Mouse (Mus musculus): Measurements from ENCODE around the gene Mutyh. TPM values are rescaled to one million over a fixed set of nuclear protein-coding genes. Genes with fewer than 3 reads are reported as not detected.

Mutyh gene
- polyA plus RNA-seq (2014; fragmentation: Nextera tagmentation; extraction: Ambion mirVana), result 4.6 and 8.3 TPM in 2 replicates

DNA sequence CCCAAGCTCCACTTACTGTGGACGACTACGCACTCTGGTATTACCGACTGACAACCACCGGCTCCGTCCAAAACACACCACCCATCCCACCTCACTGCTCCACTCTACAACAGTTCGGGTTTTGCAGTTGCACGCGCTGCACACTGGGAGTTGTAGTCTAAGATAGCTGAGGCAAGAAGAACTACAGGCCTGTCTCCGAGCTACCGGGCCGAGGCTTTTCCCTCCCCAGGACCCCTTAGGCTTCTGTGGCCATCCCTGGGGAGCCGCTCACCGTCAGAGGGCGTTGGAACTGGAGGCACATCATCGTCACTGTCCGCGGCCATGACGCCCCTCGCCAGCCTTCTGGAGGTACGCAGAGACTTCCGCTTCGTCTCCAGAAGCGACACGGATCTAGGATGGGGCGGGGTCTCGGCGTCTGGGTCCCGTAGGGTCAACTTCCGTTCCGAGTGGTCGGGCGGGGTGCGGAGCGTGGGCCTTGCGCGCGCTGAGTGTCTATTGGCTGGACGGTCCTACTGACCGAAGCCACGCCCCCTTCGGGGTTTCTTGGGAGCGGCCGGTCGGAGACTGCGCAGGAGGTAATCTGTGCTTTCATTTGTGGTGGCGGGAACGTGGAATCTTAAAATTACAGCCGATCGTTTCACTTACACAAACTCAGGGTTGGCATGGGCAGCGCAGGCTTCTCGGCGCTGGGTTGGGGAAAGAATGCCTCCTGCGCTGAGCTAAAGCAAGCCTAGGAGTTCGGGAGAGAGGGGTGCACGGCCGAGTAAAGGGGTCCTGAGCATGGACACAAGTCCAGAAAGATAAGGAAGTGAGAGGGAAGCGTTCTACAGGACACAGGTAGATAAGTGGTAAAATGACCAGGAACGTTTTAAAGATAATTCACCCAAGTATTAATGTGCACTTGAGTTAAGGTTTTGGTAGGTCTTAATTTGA is at the start of gene Mutyh, which contains the start of gene Toe1:
TSS of gene Mutyh (plus strand) at position 527 of the 933 bp plus-strand sequence.
TSS of gene Toe1 (minus strand) at position 444 of the 933 bp plus-strand sequence.
- WGBS, result under 1% methylated on average over 58 of the region's 58 CpGs
- peak within 1 kb of the TSS; percentile 76 to 91 for H3K27ac ChIP-seq (replicated peaks in 1 of 2; ENCODE audit: control insufficient read depth in 1 of 2, insufficient read depth in 1 of 2, low read depth in 2 of 2, low read length in 2 of 2)

DNA sequence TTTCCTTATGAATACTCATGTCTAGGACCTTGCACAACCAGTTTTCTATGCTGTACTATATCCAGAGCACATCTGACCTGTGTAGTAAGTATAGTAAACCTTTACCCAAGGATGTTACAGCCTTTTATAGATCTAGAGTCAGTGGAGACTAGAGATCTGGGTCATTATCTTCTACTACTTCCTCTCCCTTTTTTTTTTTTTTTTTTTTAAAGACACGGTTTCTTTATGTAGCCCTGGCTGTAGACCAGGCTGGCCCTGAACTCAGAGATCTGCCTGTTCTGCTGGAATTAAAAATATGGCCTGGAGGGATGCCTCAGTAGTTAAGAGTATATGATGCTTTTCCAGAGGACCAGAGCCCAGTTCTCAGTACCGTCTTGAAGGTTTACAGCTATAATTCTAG is 45.6 kb upstream of the Mutyh start:
- H3K4me3 ChIP-seq (ENCODE audit: control insufficient read depth in 1 of 2, insufficient read depth in 1 of 2, low read depth in 1 of 2, low read length in 2 of 2), result no peak overlapping the region
- no peaks in the 10 kb centered on the region for H3K9me3 ChIP-seq (ENCODE audit: control insufficient read depth, low read length)
- no peak for ATAC-seq (ENCODE audit: insufficient number of reproducible peaks, insufficient read depth, low FRiP score, low read depth)
- no peak overlapping the region for H3K4me2 ChIP-seq (ENCODE audit: low read length)
- no peak overlapping the region for H3K9ac ChIP-seq (ENCODE audit: low read length)
- WGBS, result 71% methylated on average over 2 of the region's 2 CpGs
- H3K27me3 ChIP-seq (ENCODE audit: control insufficient read depth, insufficient read depth, low read length), result no peaks in the 10 kb centered on the region
- no peaks in the 10 kb centered on the region for H3K4me1 ChIP-seq (ENCODE audit: control insufficient read depth in 2 of 2, insufficient read depth in 2 of 2, low read length in 2 of 2)
- H3K36me3 ChIP-seq (ENCODE audit: control insufficient read depth, insufficient read depth, low read length), result no peaks in the 10 kb centered on the region
- H3K27ac ChIP-seq (replicated peaks in 1 of 2; ENCODE audit: control insufficient read depth in 1 of 2, insufficient read depth in 1 of 2, low read depth in 2 of 2, low read length in 2 of 2), result no peak overlapping the region

More for the DNA sequence above, at the start of gene Mutyh, which contains the start of gene Toe1:
- Histone ChIP-seq H3K9ac (ENCODE audit: low read length) (peak within 1 kb of the TSS; percentile 86), H3K9me3 (ENCODE audit: control insufficient read depth, low read length) (no peaks in the 10 kb centered on the region), H3K36me3 (ENCODE audit: control insufficient read depth, insufficient read depth, low read length) (peaks cover 33% of the 10 kb centered on the region), H3K4me2 (ENCODE audit: low read length) (peak within 1 kb of the TSS; percentile 81), H3K27me3 (ENCODE audit: control insufficient read depth, insufficient read depth, low read length) (no peaks in the 10 kb centered on the region), H3K4me1 (ENCODE audit: control insufficient read depth in 2 of 2, insufficient read depth in 2 of 2, low read length in 2 of 2) (peaks cover 3 to 8% of the 10 kb centered on the region in 2 experiments), H3K4me3 (ENCODE audit: control insufficient read depth in 1 of 2, insufficient read depth in 1 of 2, low read depth in 1 of 2, low read length in 2 of 2) (peak within 1 kb of the TSS; percentile 60 to 87)
- ATAC-seq (ENCODE audit: insufficient number of reproducible peaks, insufficient read depth, low FRiP score, low read depth), result peak; percentile 98

GRCm38 (mm10) chr4:116764001-116764400 is 43.5 kb upstream of the Mutyh start:
- Histone ChIP-seq H3K27ac (replicated peaks in 1 of 2; ENCODE audit: control insufficient read depth in 1 of 2, insufficient read depth in 1 of 2, low read depth in 2 of 2, low read length in 2 of 2) (no peak overlapping the region), H3K4me3 (ENCODE audit: control insufficient read depth in 1 of 2, insufficient read depth in 1 of 2, low read depth in 1 of 2, low read length in 2 of 2) (no peak overlapping the region), H3K36me3 (ENCODE audit: control insufficient read depth, insufficient read depth, low read length) (no peaks in the 10 kb centered on the region), H3K4me2 (ENCODE audit: low read length) (no peak overlapping the region), H3K9me3 (ENCODE audit: control insufficient read depth, low read length) (no peaks in the 10 kb centered on the region), H3K27me3 (ENCODE audit: control insufficient read depth, insufficient read depth, low read length) (no peaks in the 10 kb centered on the region), H3K4me1 (ENCODE audit: control insufficient read depth in 2 of 2, insufficient read depth in 2 of 2, low read length in 2 of 2) (no peaks in the 10 kb centered on the region), H3K9ac (ENCODE audit: low read length) (no peak overlapping the region)
- 79% methylated on average over 5 of the region's 5 CpGs for WGBS
- no peak for ATAC-seq (ENCODE audit: insufficient number of reproducible peaks, insufficient read depth, low FRiP score, low read depth)

GRCm38 (mm10) chr4:116768510-116768909 is 39.0 kb upstream of the Mutyh start:
- Histone ChIP-seq H3K4me1 (ENCODE audit: control insufficient read depth in 2 of 2, insufficient read depth in 2 of 2, low read length in 2 of 2) (no peaks in the 10 kb centered on the region), H3K36me3 (ENCODE audit: control insufficient read depth, insufficient read depth, low read length) (no peaks in the 10 kb centered on the region), H3K4me2 (ENCODE audit: low read length) (no peak overlapping the region), H3K27ac (replicated peaks in 1 of 2; ENCODE audit: control insufficient read depth in 1 of 2, insufficient read depth in 1 of 2, low read depth in 2 of 2, low read length in 2 of 2) (no peak overlapping the region), H3K9ac (ENCODE audit: low read length) (no peak overlapping the region), H3K9me3 (ENCODE audit: control insufficient read depth, low read length) (no peaks in the 10 kb centered on the region), H3K27me3 (ENCODE audit: control insufficient read depth, insufficient read depth, low read length) (no peaks in the 10 kb centered on the region), H3K4me3 (ENCODE audit: control insufficient read depth in 1 of 2, insufficient read depth in 1 of 2, low read depth in 1 of 2, low read length in 2 of 2) (no peak overlapping the region)
- 84% methylated on average over 5 of the region's 5 CpGs for WGBS
- ATAC-seq (ENCODE audit: insufficient number of reproducible peaks, insufficient read depth, low FRiP score, low read depth), result no peak

- no peak overlapping the region for H3K9ac ChIP-seq (ENCODE audit: low read length)
- H3K4me3 ChIP-seq (ENCODE audit: control insufficient read depth in 1 of 2, insufficient read depth in 1 of 2, low read depth in 1 of 2, low read length in 2 of 2), result no peak overlapping the region
- no peaks in the 10 kb centered on the region for H3K9me3 ChIP-seq (ENCODE audit: control insufficient read depth, low read length)
- no peak for ATAC-seq (ENCODE audit: insufficient number of reproducible peaks, insufficient read depth, low FRiP score, low read depth)
- H3K27me3 ChIP-seq (ENCODE audit: control insufficient read depth, insufficient read depth, low read length), result no peaks in the 10 kb centered on the region
- no peaks in the 10 kb centered on the region for H3K4me1 ChIP-seq (ENCODE audit: control insufficient read depth in 2 of 2, insufficient read depth in 2 of 2, low read length in 2 of 2)
- H3K4me2 ChIP-seq (ENCODE audit: low read length), result no peak overlapping the region
- H3K36me3 ChIP-seq (ENCODE audit: control insufficient read depth, insufficient read depth, low read length), result no peaks in the 10 kb centered on the region
- no peak overlapping the region for H3K27ac ChIP-seq (replicated peaks in 1 of 2; ENCODE audit: control insufficient read depth in 1 of 2, insufficient read depth in 1 of 2, low read depth in 2 of 2, low read length in 2 of 2)
These were observed 38.5 kb upstream of the Mutyh start for GRCm38 (mm10) chr4:116769060-116769459.

DNA sequence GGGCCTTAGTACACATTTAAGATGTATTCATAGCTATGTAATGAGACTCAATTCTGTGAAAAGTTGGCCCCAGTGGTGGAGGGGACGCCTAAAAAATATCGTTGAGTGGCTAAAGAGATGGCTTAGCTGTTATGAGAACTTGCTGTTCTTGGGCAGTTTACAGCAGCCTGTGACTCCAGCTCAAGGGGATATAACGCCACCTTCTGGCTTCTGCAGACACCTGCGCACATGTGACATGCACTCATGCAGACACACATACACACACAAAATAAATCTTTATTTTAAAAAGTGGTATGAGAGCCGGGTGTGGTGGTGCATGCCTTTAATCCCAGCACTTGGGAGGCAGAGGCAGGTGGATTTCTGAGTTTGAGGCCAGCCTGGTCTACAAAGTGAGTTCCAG is 31.1 kb upstream of the Mutyh start:
- no peak overlapping the region for H3K4me3 ChIP-seq (ENCODE audit: control insufficient read depth in 1 of 2, insufficient read depth in 1 of 2, low read depth in 1 of 2, low read length in 2 of 2)
- no peaks in the 10 kb centered on the region for H3K27me3 ChIP-seq (ENCODE audit: control insufficient read depth, insufficient read depth, low read length)
- H3K27ac ChIP-seq (replicated peaks in 1 of 2; ENCODE audit: control insufficient read depth in 1 of 2, insufficient read depth in 1 of 2, low read depth in 2 of 2, low read length in 2 of 2), result no peak overlapping the region
- 82% methylated on average over 5 of the region's 5 CpGs for WGBS
- H3K9me3 ChIP-seq (ENCODE audit: control insufficient read depth, low read length), result no peaks in the 10 kb centered on the region
- no peak for ATAC-seq (ENCODE audit: insufficient number of reproducible peaks, insufficient read depth, low FRiP score, low read depth)
- no peak overlapping the region for H3K9ac ChIP-seq (ENCODE audit: low read length)
- H3K4me1 ChIP-seq (ENCODE audit: control insufficient read depth in 2 of 2, insufficient read depth in 2 of 2, low read length in 2 of 2), result no peaks in the 10 kb centered on the region
- H3K4me2 ChIP-seq (ENCODE audit: low read length), result no peak overlapping the region
- no peaks in the 10 kb centered on the region for H3K36me3 ChIP-seq (ENCODE audit: control insufficient read depth, insufficient read depth, low read length)

- H3K27me3 ChIP-seq (ENCODE audit: control insufficient read depth, insufficient read depth, low read length), result no peaks in the 10 kb centered on the region
- no peak overlapping the region for H3K4me3 ChIP-seq (ENCODE audit: control insufficient read depth in 1 of 2, insufficient read depth in 1 of 2, low read depth in 1 of 2, low read length in 2 of 2)
- WGBS, result 82% methylated on average over 3 of the region's 3 CpGs
- no peak overlapping the region for H3K27ac ChIP-seq (replicated peaks in 1 of 2; ENCODE audit: control insufficient read depth in 1 of 2, insufficient read depth in 1 of 2, low read depth in 2 of 2, low read length in 2 of 2)
- no peak overlapping the region for H3K4me2 ChIP-seq (ENCODE audit: low read length)
- no peaks in the 10 kb centered on the region for H3K4me1 ChIP-seq (ENCODE audit: control insufficient read depth in 2 of 2, insufficient read depth in 2 of 2, low read length in 2 of 2)
- H3K9ac ChIP-seq (ENCODE audit: low read length), result no peak overlapping the region
- H3K9me3 ChIP-seq (ENCODE audit: control insufficient read depth, low read length), result no peaks in the 10 kb centered on the region
- H3K36me3 ChIP-seq (ENCODE audit: control insufficient read depth, insufficient read depth, low read length), result no peaks in the 10 kb centered on the region
- no peak for ATAC-seq (ENCODE audit: insufficient number of reproducible peaks, insufficient read depth, low FRiP score, low read depth)
These were observed 30.4 kb upstream of the Mutyh start for GRCm38 (mm10) chr4:116777079-116777478.

Measured in heart, embryonic 14.5 days (tissue).